Mouse (Mus musculus) CH12.LX (cell line): ENCODE data around the gene Pold1. TPM values are rescaled to one million over a fixed set of nuclear protein-coding genes. Genes with fewer than 3 reads are reported as not detected.

Source experiments
- DNase-seq: peaks from one replicate; pipeline ENCODE4 v3.0.0-alpha.2; 2013; ENCODE audit errors: extremely low read depth
- H3K27ac ChIP-seq: 2 replicates; pipeline ENCODE4 v1.5.1; 2012; ENCODE audit warnings: low read depth, mild to moderate bottlenecking, control low read depth, moderate library complexity; ENCODE audit not compliant: insufficient read depth
- H3K27me3 ChIP-seq: replicated peaks from 2 replicates; pipeline ENCODE3; 2012; ENCODE audit warnings: inconsistent platforms
- H3K36me3 ChIP-seq, 2 experiments: replicated peaks in 1 of 2; 2 replicates each; pipeline versions ENCODE3 to v1.6.1; 2012; ENCODE audit warnings: inconsistent platforms in 1 of 2, low read length in 1 of 2, mild to moderate bottlenecking in 1 of 2, mixed read lengths in 1 of 2, moderate library complexity in 1 of 2; ENCODE audit not compliant: control insufficient read depth in 1 of 2, insufficient read depth in 1 of 2
- H3K4me1 ChIP-seq, 2 experiments: 2 replicates each; pipeline ENCODE4 v1.6.1; 2012; ENCODE audit warnings: inconsistent platforms in 1 of 2, moderate library complexity in 1 of 2; ENCODE audit not compliant: insufficient read depth in 2 of 2, control insufficient read depth in 1 of 2
- H3K4me2 ChIP-seq: 2 replicates; pipeline ENCODE4 v1.6.1; 2012; ENCODE audit warnings: low read depth, mild to moderate bottlenecking, control low read depth; ENCODE audit not compliant: poor library complexity, insufficient read depth, severe bottlenecking
- H3K4me3 ChIP-seq, 3 experiments: fragments of 150-350 bp in 1 of 3; sonication (generic) in 1 of 3; replicated peaks in 1 of 3; 2 replicates each; pipeline versions ENCODE3 to v1.5.1; 2011 to 2012; ENCODE audit warnings: low read depth in 2 of 3, low read length in 2 of 3, mild to moderate bottlenecking in 2 of 3, moderate library complexity in 2 of 3, control low read depth in 1 of 3, improper control_type of control experiment in 1 of 3, inconsistent platforms in 1 of 3, mixed read lengths in 1 of 3; ENCODE audit not compliant: poor library complexity in 1 of 3
- H3K79me2 ChIP-seq: replicated peaks from 2 replicates; pipeline ENCODE4 v1.6.1; 2012; ENCODE audit warnings: mild to moderate bottlenecking, moderate library complexity; ENCODE audit not compliant: control insufficient read depth, poor library complexity, insufficient read depth, severe bottlenecking; ENCODE audit errors: extremely low read depth
- H3K9ac ChIP-seq: 2 replicates; pipeline ENCODE4 v1.6.1; 2012; ENCODE audit warnings: low read depth, mild to moderate bottlenecking, control low read depth, moderate library complexity; ENCODE audit not compliant: insufficient read depth
- H3K9me3 ChIP-seq: replicated peaks from 2 replicates; pipeline ENCODE3; 2012; ENCODE audit warnings: low read length, inconsistent platforms, mixed read lengths
- BHLHE40 ChIP-seq: IDR thresholded peaks from 2 replicates; pipeline ENCODE4 v1.6.1; 2011; ENCODE audit warnings: mild to moderate bottlenecking, low read depth, low read length, improper control_type of control experiment
- E2F4 ChIP-seq: IDR thresholded peaks from 2 replicates; pipeline ENCODE4 v1.6.1; 2011; ENCODE audit warnings: low read depth, low read length, improper control_type of control experiment; ENCODE audit not compliant: insufficient replicate concordance
- EP300 ChIP-seq: IDR thresholded peaks from 2 replicates; pipeline ENCODE4 v1.6.1; 2011; ENCODE audit warnings: low read length, improper control_type of control experiment
- IRF4 ChIP-seq: IDR thresholded peaks from 2 replicates; pipeline ENCODE4 v1.6.1; 2014; ENCODE audit warnings: low read depth, mild to moderate bottlenecking, inconsistent platforms, low read length, improper control_type of control experiment
- MAFK ChIP-seq: IDR thresholded peaks from 2 replicates; pipeline ENCODE4 v1.6.1; 2011; ENCODE audit warnings: low read length, improper control_type of control experiment; ENCODE audit not compliant: insufficient replicate concordance
- MAX ChIP-seq: IDR thresholded peaks from 2 replicates; pipeline ENCODE4 v1.6.1; 2011; ENCODE audit warnings: low read length, improper control_type of control experiment
- MAZ ChIP-seq: IDR thresholded peaks from 2 replicates; pipeline ENCODE4 v1.6.1; 2012; ENCODE audit warnings: low read depth, mild to moderate bottlenecking, inconsistent platforms, low read length, improper control_type of control experiment, moderate library complexity
- MXI1 ChIP-seq: IDR thresholded peaks from 2 replicates; pipeline ENCODE4 v1.6.1; 2011; ENCODE audit warnings: mild to moderate bottlenecking, low read depth, low read length, improper control_type of control experiment
- MYC ChIP-seq: IDR thresholded peaks from 2 replicates; pipeline ENCODE4 v1.6.1; 2011; ENCODE audit warnings: low read depth, mild to moderate bottlenecking, improper control_type of control experiment, low read length
- NELFE ChIP-seq: IDR thresholded peaks from 2 replicates; pipeline ENCODE4 v1.6.1; 2011; ENCODE audit warnings: low read depth, low read length, improper control_type of control experiment
- POLR2A ChIP-seq: IDR thresholded peaks from 2 replicates; pipeline ENCODE4 v1.6.1; 2011; ENCODE audit warnings: low read depth, mild to moderate bottlenecking, improper control_type of control experiment, low read length
- RAD21 ChIP-seq: IDR thresholded peaks from 2 replicates; pipeline ENCODE4 v1.6.1; 2011; ENCODE audit warnings: low read depth, mild to moderate bottlenecking, low read length, improper control_type of control experiment, moderate library complexity
- TCF12 ChIP-seq: IDR thresholded peaks from 2 replicates; pipeline ENCODE4 v1.6.1; 2014; ENCODE audit warnings: low read depth, mild to moderate bottlenecking, inconsistent platforms, low read length, improper control_type of control experiment
- UBTF ChIP-seq: IDR thresholded peaks from 2 replicates; pipeline ENCODE4 v1.6.1; 2012; ENCODE audit warnings: low read depth, mild to moderate bottlenecking, inconsistent platforms, low read length, improper control_type of control experiment, moderate library complexity
- ZKSCAN1 ChIP-seq: IDR thresholded peaks from 2 replicates; pipeline ENCODE4 v1.6.1; 2012; ENCODE audit warnings: low read depth, inconsistent platforms, low read length, improper control_type of control experiment, borderline replicate concordance
- ZNF384 ChIP-seq: IDR thresholded peaks from 2 replicates; pipeline ENCODE4 v1.6.1; 2012; ENCODE audit warnings: low read depth, low read length, improper control_type of control experiment, inconsistent platforms
- dilution Hi-C: fragments of 300-500 bp; cut with MboI; formaldehyde crosslinking; loops from 2 replicates; pipeline ENCODE4 v1.14.3; 2020; ENCODE audit warnings: low sequenced_read_pairs; ENCODE audit not compliant: extremely low pct_unique_long_range_greater_than_20kb, extremely low pct_ligation_motif_present
- in situ Hi-C: fragments of 300-500 bp; cut with MboI; formaldehyde crosslinking; loops from 3 replicates; pipeline ENCODE4 v1.14.3; 2019; ENCODE audit warnings: low sequenced_read_pairs, low pct_ligation_motif_present, low pct_unique_long_range_greater_than_20kb, mixed read lengths
- polyA plus RNA-seq: library from polyadenylated mRNA; unstranded; fragments of >175 nt; gene quantifications from 2 replicates; pipeline ENCODE4 v1.2.1, GENCODE M21; 2012; ENCODE audit warnings: low read depth; ENCODE audit not compliant: insufficient read length
- total RNA-seq, 2 experiments: library from RNA; depleted of rRNA; stranded (reverse); fragments of 300-350 nt in 1 of 2; fragments of >200 nt in 1 of 2; gene quantifications; 2 replicates each; pipeline ENCODE4 v1.2.3; 2012 to 2014

Pold1 gene
- total and polyA plus RNA-seq, 3 experiments = 49.3 to 131 (median 67.6) TPM

- H3K4me3 ChIP-seq = peak overlapping the region; percentile 84 to 98 (median 93)
- dilution Hi-C loops = no loop called here
- peak overlapping the region; percentile 82 for H3K4me2 ChIP-seq
Measured at GRCm38 (mm10) chr7:44553196-44553764, 4.6 kb upstream of the Pold1 start.

GRCm38 (mm10) chr7:44552141-44552908 is 3.7 kb upstream of the Pold1 start:
- dilution Hi-C loops (no loop called here), in situ Hi-C loops (loop anchor here (5.0 kb wide), 1 partner anchor 45 kb away; no protein-coding TSS in a partner anchor)
- peaks cover 6% of the 10 kb centered on the region; the same call in 1 of the 2 replicates for H3K79me2 ChIP-seq
- H3K4me3 ChIP-seq = peak overlapping the region in 2 of 3 experiments; percentile 84 to 93
- no peak overlapping the region; the same call in 1 of the 2 replicates for H3K9ac ChIP-seq
- H3K4me2 ChIP-seq = peak overlapping the region; percentile 82; the same call in 1 of the 2 replicates
- H3K4me1 ChIP-seq = peaks cover 7 to 27% of the 10 kb centered on the region in 2 experiments
- H3K27me3 ChIP-seq = no peaks in the 10 kb centered on the region
- H3K27ac ChIP-seq = no peak overlapping the region
- H3K9me3 ChIP-seq = no peaks in the 10 kb centered on the region
- peaks cover 30 to 35% of the 10 kb centered on the region in 2 experiments for H3K36me3 ChIP-seq
- TF ChIP-seq E2F4 (no peak), IRF4 (no peak), TCF12 (no peak), MAX (no peak), EP300 (no peak), RAD21 (no peak), ZKSCAN1 (no peak), MAFK (no peak), ZNF384 (no peak), MAZ (no peak), UBTF (no peak), POLR2A (no peak)
- no peak for DNase-seq

More at GRCm38 (mm10) chr7:44553196-44553764, 4.6 kb upstream of the Pold1 start:
- DNase-seq = peak; percentile 96
- Histone ChIP-seq H3K79me2 (no peaks in the 10 kb centered on the region), H3K4me1 (peaks cover 2 to 28% of the 10 kb centered on the region in 2 experiments; a peak in 3 of 4 replicates), H3K27me3 (no peaks in the 10 kb centered on the region), H3K9ac (peak overlapping the region; percentile 79), H3K27ac (peak overlapping the region; percentile 92), H3K9me3 (no peaks in the 10 kb centered on the region), H3K36me3 (peaks cover 30 to 35% of the 10 kb centered on the region in 2 experiments)
- in situ Hi-C loops = loop anchor here (5.0 kb wide), 1 partner anchor 46 kb away; no protein-coding TSS in a partner anchor
- TF ChIP-seq RAD21 (no peak), MXI1 (no peak; the same call in 1 of the 2 replicates), MAFK (no peak), NELFE (no peak), BHLHE40 (no peak), MYC (no peak)
